Mouse (Mus musculus) forebrain, embryonic 11.5 days (tissue): ENCODE measurements at regions not wholly inside any gene's neighbourhood (a gene's known extent, or its start where the extent isn't known, plus 50 kb on each side); places are given as distances from the start of the nearest gene placed in this dataset.

Experiments
- ATAC-seq: fragments of 200-750 bp; cut with Nextera tagmentation; replicated peaks from 2 replicates; pipeline ENCODE4 v1.8.0; 2017; ENCODE audit warnings: moderate TSS enrichment; ENCODE audit not compliant: low FRiP score
- DNase-seq: peaks from one replicate; pipeline ENCODE4 v3.0.0-alpha.2; 2017; ENCODE audit warnings: low spot score
- H3K27ac ChIP-seq: fragments of 300-500 bp; sonication (generic); 2 replicates; pipeline ENCODE4 v1.5.1; 2014; ENCODE audit warnings: low read depth, low read length
- H3K27me3 ChIP-seq: fragments of 300-500 bp; sonication (generic); 2 replicates; pipeline ENCODE4 v1.6.1; 2014; ENCODE audit warnings: mild to moderate bottlenecking, low read length, mixed read lengths; ENCODE audit not compliant: control insufficient read depth, insufficient read depth
- H3K36me3 ChIP-seq: fragments of 300-500 bp; sonication (generic); 2 replicates; pipeline ENCODE4 v1.6.1; 2014; ENCODE audit warnings: mild to moderate bottlenecking, low read length, moderate library complexity, mixed read lengths; ENCODE audit not compliant: control insufficient read depth, insufficient read depth
- H3K4me1 ChIP-seq: fragments of 300-500 bp; sonication (generic); replicated peaks from 2 replicates; pipeline ENCODE4 v1.6.1; 2014; ENCODE audit warnings: low read length, mixed read lengths; ENCODE audit not compliant: control insufficient read depth, insufficient read depth
- H3K4me2 ChIP-seq: fragments of 300-500 bp; sonication (generic); 2 replicates; pipeline ENCODE4 v1.6.1; 2014; ENCODE audit warnings: low read depth, mild to moderate bottlenecking, low read length, moderate library complexity, mixed read lengths; ENCODE audit not compliant: severe bottlenecking
- H3K4me3 ChIP-seq: fragments of 300-500 bp; sonication (generic); 2 replicates; pipeline ENCODE4 v1.5.1; 2014; ENCODE audit warnings: low read depth, low read length
- H3K9ac ChIP-seq: fragments of 300-500 bp; sonication (generic); 2 replicates; pipeline ENCODE4 v1.6.1; 2014; ENCODE audit warnings: low read length
- H3K9me3 ChIP-seq: fragments of 300-500 bp; sonication (generic); 2 replicates; pipeline ENCODE4 v1.6.1; 2016; ENCODE audit warnings: low read length, mixed read lengths; ENCODE audit not compliant: control insufficient read depth
- WGBS: fragments of 180-500 bp; shearing (Covaris S2); extraction: QIAGEN DNeasy Blood & Tissue Kit; methylation state at CpG from one replicate; pipeline ENCODE4 v1.1.7; 2014; 5-methylcytosine and 5-hydroxymethylcytosine counted together

GRCm38 (mm10) chr15:62229023-62229422 is 1306.2 kb upstream of the A1bg start:
- no peaks in the 10 kb centered on the region for H3K4me1 ChIP-seq
- no peaks in the 10 kb centered on the region for H3K27me3 ChIP-seq
- DNase-seq, result no peak
- H3K4me3 ChIP-seq, result no peak overlapping the region
- no peak overlapping the region for H3K4me2 ChIP-seq
- H3K36me3 ChIP-seq, result no peaks in the 10 kb centered on the region
- H3K9ac ChIP-seq, result no peak overlapping the region
- WGBS, result 93% methylated on average over 3 of the region's 3 CpGs
- no peak overlapping the region for H3K27ac ChIP-seq
- ATAC-seq, result no peak
- H3K9me3 ChIP-seq, result no peaks in the 10 kb centered on the region

GRCm38 (mm10) chr15:62224798-62225197 is 1302.0 kb upstream of the A1bg start:
- H3K9ac ChIP-seq, result no peak overlapping the region
- H3K4me1 ChIP-seq, result no peaks in the 10 kb centered on the region
- H3K27ac ChIP-seq, result no peak overlapping the region
- ATAC-seq, result no peak
- H3K4me2 ChIP-seq, result no peak overlapping the region
- H3K9me3 ChIP-seq, result no peaks in the 10 kb centered on the region
- no peak overlapping the region for H3K4me3 ChIP-seq
- no peaks in the 10 kb centered on the region for H3K36me3 ChIP-seq
- no peak for DNase-seq
- no peaks in the 10 kb centered on the region for H3K27me3 ChIP-seq

- H3K4me3 ChIP-seq, result no peak overlapping the region
- H3K9me3 ChIP-seq, result no peaks in the 10 kb centered on the region
- no peak overlapping the region for H3K9ac ChIP-seq
- ATAC-seq (no peak), DNase-seq (no peak)
- no peak overlapping the region for H3K4me2 ChIP-seq
- 86% methylated on average over 3 of the region's 3 CpGs for WGBS
- no peaks in the 10 kb centered on the region for H3K4me1 ChIP-seq
- no peaks in the 10 kb centered on the region for H3K36me3 ChIP-seq
- H3K27me3 ChIP-seq, result no peaks in the 10 kb centered on the region
- H3K27ac ChIP-seq, result no peak overlapping the region
Observed at GRCm38 (mm10) chr15:62224191-62224590, 1301.4 kb upstream of the A1bg start.

- H3K9ac ChIP-seq, result no peak overlapping the region
- H3K9me3 ChIP-seq, result no peaks in the 10 kb centered on the region
- H3K27ac ChIP-seq, result no peak overlapping the region
- DNase-seq (no peak), ATAC-seq (0 out of 2 replicates have a peak, but pooled peaks have one; percentile 30)
- no peaks in the 10 kb centered on the region for H3K36me3 ChIP-seq
- 84% methylated on average over 6 of the region's 6 CpGs for WGBS
- H3K4me3 ChIP-seq, result no peak overlapping the region
- H3K27me3 ChIP-seq, result no peaks in the 10 kb centered on the region
- no peaks in the 10 kb centered on the region for H3K4me1 ChIP-seq
- no peak overlapping the region for H3K4me2 ChIP-seq
Observed at GRCm38 (mm10) chr15:62223156-62223840, 1300.5 kb upstream of the A1bg start.

- WGBS, result 88% methylated on average over 5 of the region's 5 CpGs
- H3K36me3 ChIP-seq, result no peaks in the 10 kb centered on the region
- no peaks in the 10 kb centered on the region for H3K9me3 ChIP-seq
- no peak for ATAC-seq
- no peak for DNase-seq
- H3K9ac ChIP-seq, result no peak overlapping the region
- H3K4me2 ChIP-seq, result no peak overlapping the region
- no peaks in the 10 kb centered on the region for H3K27me3 ChIP-seq
- no peak overlapping the region for H3K27ac ChIP-seq
- no peaks in the 10 kb centered on the region for H3K4me1 ChIP-seq
- no peak overlapping the region for H3K4me3 ChIP-seq
Observed at GRCm38 (mm10) chr15:62222731-62223130, 1299.9 kb upstream of the A1bg start.

- H3K4me3 ChIP-seq, result no peak overlapping the region
- no peaks in the 10 kb centered on the region for H3K4me1 ChIP-seq
- DNase-seq, result no peak
- H3K9me3 ChIP-seq, result no peaks in the 10 kb centered on the region
- H3K36me3 ChIP-seq, result no peaks in the 10 kb centered on the region
- no peak overlapping the region for H3K9ac ChIP-seq
- no peak for ATAC-seq
- no peak overlapping the region for H3K27ac ChIP-seq
- H3K27me3 ChIP-seq, result no peaks in the 10 kb centered on the region
- H3K4me2 ChIP-seq, result no peak overlapping the region
- WGBS, result 94% methylated on average over 6 of the region's 6 CpGs
Observed at GRCm38 (mm10) chr15:62222201-62222600, 1299.4 kb upstream of the A1bg start.

- H3K27ac ChIP-seq, result no peak overlapping the region
Observed at GRCm38 (mm10) chr15:62221024-62221819, 1298.4 kb upstream of the A1bg start.

GRCm38 (mm10) chr15:62220620-62221019 is 1297.8 kb upstream of the A1bg start:
- Histone ChIP-seq H3K27me3 (no peaks in the 10 kb centered on the region), H3K9ac (no peak overlapping the region), H3K4me3 (no peak overlapping the region), H3K27ac (no peak overlapping the region), H3K9me3 (no peaks in the 10 kb centered on the region), H3K4me1 (no peaks in the 10 kb centered on the region), H3K36me3 (no peaks in the 10 kb centered on the region), H3K4me2 (no peak overlapping the region)
- ATAC-seq (no peak), DNase-seq (no peak)
- 90% methylated on average over 3 of the region's 3 CpGs for WGBS

More at GRCm38 (mm10) chr15:62221024-62221819, 1298.4 kb upstream of the A1bg start:
- H3K4me1 ChIP-seq, result no peaks in the 10 kb centered on the region
- H3K4me2 ChIP-seq, result no peak overlapping the region
- no peaks in the 10 kb centered on the region for H3K36me3 ChIP-seq
- no peak overlapping the region for H3K9ac ChIP-seq
- no peak for ATAC-seq
- no peak overlapping the region for H3K4me3 ChIP-seq
- no peaks in the 10 kb centered on the region for H3K27me3 ChIP-seq
- 85% methylated on average over 8 of the region's 8 CpGs for WGBS
- DNase-seq, result no peak
- H3K9me3 ChIP-seq, result no peaks in the 10 kb centered on the region
